Mouse (Mus musculus) embryo, embryonic 9.5 days (tissue): ENCODE data around the gene Parp3.
A peak's percentile ranks its signal among the peaks of the same experiment; 100 is the strongest.

Experiments used
- DNase-seq: peaks from one replicate; pipeline ENCODE4 v3.0.0-alpha.2; 2017; ENCODE audit errors: extremely low spot score

Gene Parp3

DNA sequence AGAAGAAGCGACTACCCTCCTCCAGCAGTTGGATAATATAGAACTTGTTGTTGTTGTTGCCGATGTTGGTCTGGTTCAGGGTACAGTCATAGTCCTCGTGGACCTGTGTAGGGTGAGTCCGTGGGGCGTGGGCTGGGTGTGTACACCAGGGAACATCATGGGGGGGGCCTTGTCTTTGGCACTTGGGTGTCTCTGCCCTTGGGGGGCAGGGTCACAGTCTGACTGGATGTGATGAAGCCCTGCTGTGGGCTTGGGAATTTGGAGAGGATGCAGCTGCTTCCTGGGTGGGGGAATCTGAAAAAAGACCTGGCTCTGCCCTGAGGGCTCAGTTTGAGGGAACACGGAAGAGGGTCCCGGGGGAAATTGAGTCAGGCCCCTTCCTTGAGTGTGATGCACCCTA is 1.7 kb downstream of the Parp3 start:
- no peak for DNase-seq

DNA sequence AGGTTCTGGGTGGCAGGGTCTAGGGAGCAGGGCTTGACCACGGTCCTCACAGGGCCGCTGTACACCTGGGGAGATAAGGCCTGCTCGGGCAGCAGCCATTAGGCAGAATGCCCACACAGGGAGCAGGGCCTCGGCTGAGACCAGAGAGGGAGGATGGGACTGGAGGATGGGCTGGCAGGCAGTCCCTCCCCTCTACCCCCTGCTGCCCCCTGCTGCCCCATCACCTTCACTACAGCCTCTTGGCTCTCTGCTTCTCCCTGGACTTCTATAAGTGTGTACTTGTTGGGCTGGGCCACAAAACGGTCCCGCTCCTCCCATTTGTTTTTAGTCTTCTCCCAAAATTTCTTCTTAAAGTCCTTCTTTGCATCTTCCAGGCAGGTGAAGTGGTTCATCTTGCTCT is 2.3 kb downstream of the Parp3 start:
- peak; percentile 85 for DNase-seq

DNA sequence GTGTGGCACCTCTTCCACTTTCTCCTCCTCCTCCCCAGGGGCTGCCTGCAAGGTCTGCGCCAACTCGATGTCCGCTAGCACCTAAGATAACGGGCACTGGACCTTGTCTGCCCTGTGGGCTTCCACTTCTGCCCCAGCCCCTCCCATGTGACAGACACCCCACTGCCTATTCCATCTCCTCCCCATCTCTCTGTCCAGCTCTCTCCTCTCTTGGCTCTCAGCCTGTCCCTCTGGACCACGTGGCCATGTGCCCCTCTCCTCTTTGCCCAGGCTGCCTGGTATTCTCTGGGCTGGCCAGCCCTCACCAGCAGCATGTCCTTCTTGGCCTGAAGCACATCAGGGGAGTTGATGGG is 3.0 kb downstream of the Parp3 start:
- DNase-seq = no peak

DNA sequence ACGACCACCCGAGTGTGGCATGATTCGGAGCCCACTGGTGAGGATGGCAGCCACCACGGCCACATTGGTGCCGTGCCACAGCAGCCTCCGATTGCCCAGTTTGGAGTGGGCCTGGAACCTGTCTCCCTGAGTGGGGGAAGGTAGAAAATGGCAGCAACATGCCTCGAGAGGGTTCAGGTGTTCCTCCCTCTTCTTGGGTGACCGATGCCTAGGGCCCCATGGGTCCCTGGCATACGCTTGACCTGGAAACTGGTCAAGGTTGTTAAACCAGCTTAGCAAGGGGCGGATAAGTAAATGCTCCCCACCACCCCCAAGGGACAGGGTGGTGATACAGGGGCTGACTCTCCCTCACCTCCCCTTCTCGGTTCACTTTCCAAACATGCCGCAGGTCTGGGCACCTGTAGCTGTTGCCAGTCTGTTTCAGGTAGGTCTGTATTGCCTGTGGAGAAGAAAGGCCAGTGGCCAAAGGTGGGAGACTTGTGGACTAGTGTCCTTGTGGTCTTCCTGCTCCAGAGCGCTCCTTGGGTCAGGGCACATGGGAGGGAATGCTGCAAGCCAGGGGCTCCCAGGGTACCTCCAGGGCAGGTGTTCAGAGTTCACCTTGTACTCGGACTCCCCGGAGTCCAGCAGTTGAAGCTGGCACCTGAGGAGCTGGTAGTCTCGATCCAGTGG is 3.5 kb downstream of the Parp3 start:
- DNase-seq = no peak

GRCm38 (mm10) chr9:106472321-106472720 is 4.4 kb downstream of the Parp3 start:
- DNase-seq = no peak

GRCm38 (mm10) chr9:106471892-106472291 is 4.9 kb downstream of the Parp3 start:
- peak; percentile 58 for DNase-seq

DNA sequence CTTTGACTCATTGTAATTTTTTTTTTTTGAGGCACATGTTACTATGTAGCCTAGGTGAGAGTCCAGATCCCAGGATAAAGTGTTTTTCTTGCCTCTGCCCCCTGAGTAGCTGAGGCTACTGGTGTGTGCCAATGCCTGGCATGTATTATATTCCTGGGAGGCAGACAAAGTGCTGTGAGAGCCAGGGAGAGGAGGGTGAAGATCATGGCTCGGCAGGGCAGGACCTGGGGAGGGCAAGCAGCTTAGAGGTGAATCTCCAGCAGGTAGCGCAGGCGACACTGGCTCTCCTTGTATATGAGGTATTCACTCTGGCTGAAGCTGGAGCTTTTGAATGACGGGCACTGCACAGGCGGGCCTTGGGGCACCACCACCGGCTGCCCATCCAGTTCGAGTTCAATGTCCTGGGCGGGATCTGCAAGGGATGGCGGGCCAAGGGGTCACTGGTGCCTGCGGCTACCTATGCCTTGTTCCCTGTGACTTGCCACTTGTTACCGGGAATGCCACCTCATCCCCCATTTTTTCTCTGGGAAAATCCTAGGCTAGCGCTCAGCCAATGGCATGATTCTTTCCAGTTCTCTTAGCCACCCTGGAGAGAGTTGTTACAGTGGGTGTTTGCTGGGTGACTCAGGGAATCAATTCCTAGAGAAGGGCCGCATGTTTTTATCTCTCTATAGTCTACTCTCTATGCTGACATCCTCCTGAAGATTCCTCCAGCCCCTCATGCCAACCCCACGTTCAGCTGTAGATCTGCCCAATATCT is 5.6 kb downstream of the Parp3 start:
- no peak for DNase-seq

DNA sequence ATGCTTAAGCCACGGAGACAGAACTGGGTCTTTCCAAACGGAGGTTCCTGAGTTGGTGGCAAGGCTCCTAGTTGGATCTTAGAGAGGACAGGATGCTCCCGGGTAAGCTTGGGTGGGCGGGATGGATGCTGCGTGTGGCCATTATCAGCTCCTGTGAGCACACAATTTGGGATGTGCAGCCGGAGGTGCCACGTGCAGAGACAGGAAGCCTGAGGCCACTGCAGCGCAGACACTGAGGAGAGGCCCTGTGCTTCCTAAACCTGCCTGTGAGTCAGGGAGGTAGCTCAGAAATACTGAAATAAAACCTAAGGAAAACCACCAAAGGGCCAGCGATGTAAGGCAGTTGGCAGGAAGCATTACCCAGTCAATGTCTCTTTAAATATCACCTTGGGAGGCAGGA is 7.0 kb downstream of the Parp3 start:
- no peak for DNase-seq

- DNase-seq = no peak
Observed at GRCm38 (mm10) chr9:106469317-106469716, 7.4 kb downstream of the Parp3 start.

DNA sequence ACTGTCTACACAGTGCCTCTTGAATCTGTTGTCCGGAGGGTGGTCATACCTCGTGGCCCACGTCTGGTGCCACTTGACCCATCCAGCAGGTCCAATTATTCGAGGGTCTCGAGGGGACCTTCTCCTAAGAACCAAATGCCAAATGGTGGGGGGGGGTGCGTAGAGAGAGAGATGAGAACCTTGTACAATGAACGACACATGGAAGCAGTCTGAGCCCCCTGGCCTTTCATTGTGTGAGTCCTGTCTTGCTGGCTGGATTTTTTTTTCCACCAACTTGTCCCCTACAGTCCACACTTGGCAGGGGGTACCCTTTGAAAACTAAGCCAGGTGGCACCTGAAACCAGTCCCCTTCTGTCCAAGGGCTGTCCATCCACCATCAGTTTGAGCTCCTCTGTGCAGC is 9.0 kb downstream of the Parp3 start:
- no peak for DNase-seq

- no peak for DNase-seq
Observed at GRCm38 (mm10) chr9:106466721-106467120, 10.0 kb downstream of the Parp3 start.

- DNase-seq = no peak
Observed at GRCm38 (mm10) chr9:106465571-106466200, 11.1 kb downstream of the Parp3 start, which contains the start of gene Gpr62. Gene Gpr62 (minus strand): TSS chr9:106465938.

DNA sequence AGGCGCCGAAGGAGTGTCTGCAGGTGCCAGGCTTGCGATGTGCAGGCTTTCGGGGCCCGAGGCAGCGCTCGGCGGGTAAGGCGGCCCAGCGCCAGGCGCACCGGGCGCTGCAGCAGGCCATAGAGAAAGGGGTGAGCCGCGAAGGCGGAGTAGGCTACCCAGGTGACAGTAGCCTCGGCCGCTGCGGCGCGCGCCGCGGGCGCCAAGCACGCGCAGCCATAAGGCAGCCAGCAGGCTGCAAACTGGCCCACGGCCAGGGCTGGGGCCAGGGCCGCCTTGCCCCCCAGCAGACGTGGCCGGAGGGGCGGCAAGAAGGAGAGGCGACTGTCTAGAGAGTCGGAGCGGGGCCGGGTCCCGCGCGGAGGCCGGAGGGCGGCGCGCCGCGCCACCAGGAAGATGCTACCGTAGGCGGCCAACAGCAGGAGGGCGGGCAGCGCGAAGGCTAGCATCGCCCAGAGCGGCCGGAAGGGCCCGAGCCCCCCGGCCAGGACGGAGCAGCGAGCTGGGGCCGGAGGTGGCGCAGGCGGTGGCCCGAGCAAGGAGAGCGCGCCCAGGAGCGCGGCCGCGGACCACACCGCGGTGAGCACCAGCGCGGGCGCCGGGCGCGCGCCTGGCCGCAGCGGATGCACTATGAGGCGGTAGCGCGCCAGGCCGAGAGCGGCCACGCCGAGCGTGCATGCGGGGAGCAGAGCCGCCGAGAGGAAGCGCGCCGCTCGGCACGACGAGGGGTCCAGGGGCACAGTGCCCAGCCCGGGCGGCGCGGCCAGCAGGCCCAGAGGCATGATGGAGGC is 11.8 kb downstream of the Parp3 start:
- peak; percentile 79 for DNase-seq

- no peak for DNase-seq
Observed at GRCm38 (mm10) chr9:106463122-106464063, 13.4 kb downstream of the Parp3 start.

GRCm38 (mm10) chr9:106462430-106462800 is 14.3 kb downstream of the Parp3 start:
- no peak for DNase-seq

- DNase-seq = no peak
Observed at GRCm38 (mm10) chr9:106461641-106462429, 14.9 kb downstream of the Parp3 start.

GRCm38 (mm10) chr9:106461026-106461415 is 15.7 kb downstream of the Parp3 start:
- no peak for DNase-seq

DNA sequence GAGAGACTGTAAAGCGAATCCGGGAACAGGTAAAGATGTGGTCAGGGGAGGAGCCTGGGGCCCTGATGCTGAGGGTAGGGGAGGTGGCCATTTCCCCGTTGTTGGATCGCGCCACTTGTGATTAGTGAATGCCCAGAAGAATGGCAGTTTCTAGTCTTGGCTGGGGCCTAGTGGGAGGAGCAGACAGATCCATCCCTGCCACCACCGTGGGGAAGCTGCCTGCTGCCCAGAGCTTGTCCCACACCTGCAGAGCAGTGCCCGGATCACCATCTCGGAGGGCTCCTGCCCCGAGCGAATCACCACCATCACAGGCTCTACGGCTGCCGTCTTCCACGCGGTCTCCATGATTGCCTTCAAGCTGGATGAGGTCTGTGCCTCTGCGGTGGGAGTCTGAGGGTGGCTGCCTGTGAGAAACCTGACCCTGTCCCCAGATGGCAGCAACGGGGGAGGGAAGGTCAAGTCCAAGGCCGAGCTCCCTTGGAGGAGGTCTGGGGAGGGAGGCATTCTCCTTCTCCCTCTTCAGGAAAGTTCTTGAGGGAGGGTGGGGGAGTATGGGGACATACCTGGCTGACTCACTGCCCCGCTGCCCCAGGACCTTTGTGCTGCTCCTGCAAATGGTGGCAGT is 16.2 kb downstream of the Parp3 start:
- no peak for DNase-seq

- DNase-seq = no peak
Observed at GRCm38 (mm10) chr9:106459946-106460345, 16.8 kb downstream of the Parp3 start.

DNA sequence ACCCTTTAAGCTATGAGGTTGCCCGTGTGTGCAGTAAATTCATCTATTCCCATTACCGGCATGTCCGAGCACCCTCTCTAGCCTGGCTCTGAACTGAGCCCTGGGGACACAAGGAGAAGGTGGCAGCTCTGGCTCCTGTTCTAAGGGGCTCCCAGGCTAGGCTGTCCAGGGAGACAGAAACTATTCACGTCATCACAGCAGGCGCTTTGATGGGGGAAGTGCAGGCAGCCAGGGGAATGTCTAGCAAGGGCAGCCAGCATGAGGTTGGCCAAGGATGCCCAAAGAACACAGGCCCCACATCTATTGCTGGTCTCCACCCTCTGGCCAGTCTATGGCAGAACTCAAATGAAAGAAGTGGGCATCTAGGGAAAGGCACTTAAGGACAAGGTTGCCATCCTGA is 18.8 kb downstream of the Parp3 start:
- DNase-seq = no peak
